Mouse (Mus musculus) forebrain, embryonic 14.5 days (tissue): ENCODE measurements at regions not wholly inside any gene's neighbourhood (a gene's known extent, or its start where the extent isn't known, plus 50 kb on each side); places are given as distances from the start of the nearest gene placed in this dataset.

Experiments used
- ATAC-seq: fragments of 200-750 bp; cut with Nextera tagmentation; 2 replicates; pipeline ENCODE4 v1.8.0; 2017; ENCODE audit warnings: mild to moderate bottlenecking, moderate library complexity
- DNase-seq: peaks from one replicate; pipeline ENCODE4 v3.0.0-alpha.2; 2015; ENCODE audit warnings: low spot score
- H3K27ac ChIP-seq: fragments of 300-500 bp; sonication (generic); 2 replicates; pipeline ENCODE4 v1.5.1; 2014; ENCODE audit warnings: low read depth, mild to moderate bottlenecking, control low read depth, low read length, moderate library complexity
- H3K27me3 ChIP-seq: fragments of 300-500 bp; sonication (generic); replicated peaks from 2 replicates; pipeline ENCODE4 v1.6.1; 2014; ENCODE audit warnings: low read length, control low read depth, mixed read lengths; ENCODE audit not compliant: control insufficient read depth, insufficient read depth
- H3K36me3 ChIP-seq: fragments of 300-500 bp; sonication (generic); 2 replicates; pipeline ENCODE4 v1.6.1; 2014; ENCODE audit warnings: low read length, control low read depth; ENCODE audit not compliant: control insufficient read depth, insufficient read depth
- H3K4me1 ChIP-seq: fragments of 300-500 bp; sonication (generic); 2 replicates; pipeline ENCODE4 v1.6.1; 2014; ENCODE audit warnings: antibody characterized with exemption, low read length, control low read depth; ENCODE audit not compliant: control insufficient read depth, insufficient read depth
- H3K4me2 ChIP-seq: fragments of 300-500 bp; sonication (generic); 2 replicates; pipeline ENCODE4 v1.6.1; 2014; ENCODE audit warnings: mild to moderate bottlenecking, control low read depth, low read length
- H3K4me3 ChIP-seq: fragments of 300-500 bp; sonication (generic); 2 replicates; pipeline ENCODE4 v1.5.1; 2014; ENCODE audit warnings: low read depth, low read length, control low read depth
- H3K9ac ChIP-seq: fragments of 300-500 bp; sonication (generic); 2 replicates; pipeline ENCODE4 v1.6.1; 2014; ENCODE audit warnings: mild to moderate bottlenecking, low read length, control low read depth, moderate library complexity
- H3K9me3 ChIP-seq: fragments of 300-500 bp; sonication (generic); replicated peaks from 2 replicates; pipeline ENCODE4 v1.6.1; 2016; ENCODE audit warnings: low read length, control low read depth, mixed read lengths; ENCODE audit not compliant: control insufficient read depth
- WGBS: fragments of 180-500 bp; shearing (Covaris S2); extraction: QIAGEN DNeasy Blood & Tissue Kit; methylation state at CpG from one replicate; pipeline ENCODE4 v1.1.7; 2014; 5-methylcytosine and 5-hydroxymethylcytosine counted together

DNA sequence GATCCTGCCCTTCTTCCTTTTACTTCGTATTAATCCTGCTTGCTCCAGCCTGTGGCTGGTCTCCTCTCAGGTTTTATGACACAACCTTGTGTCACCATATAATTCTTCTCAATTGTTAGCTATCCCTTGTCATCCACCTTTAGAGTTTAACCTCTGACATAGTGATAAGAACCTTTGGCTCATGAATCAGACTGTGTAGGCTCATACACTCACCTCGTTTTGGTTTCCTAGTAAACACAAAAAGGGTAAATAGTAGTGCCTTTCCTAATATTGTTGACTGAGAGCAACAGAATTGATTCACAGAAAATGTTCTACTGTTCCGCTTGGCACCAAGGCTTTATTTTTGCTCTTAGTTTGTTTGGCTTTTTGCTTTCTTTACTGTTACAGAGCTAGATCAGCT is 216.2 kb upstream of the H2al1a start:
- H3K4me1 ChIP-seq = no peaks in the 10 kb centered on the region
- H3K36me3 ChIP-seq = no peaks in the 10 kb centered on the region
- no peak overlapping the region for H3K27ac ChIP-seq
- no peak overlapping the region for H3K4me2 ChIP-seq
- 77% methylated on average over 3 of the region's 3 CpGs for WGBS
- ATAC-seq (no peak), DNase-seq (no peak)
- H3K9ac ChIP-seq = no peak overlapping the region
- H3K27me3 ChIP-seq = no peaks in the 10 kb centered on the region
- H3K4me3 ChIP-seq = no peak overlapping the region
- H3K9me3 ChIP-seq = no peaks in the 10 kb centered on the region

DNA sequence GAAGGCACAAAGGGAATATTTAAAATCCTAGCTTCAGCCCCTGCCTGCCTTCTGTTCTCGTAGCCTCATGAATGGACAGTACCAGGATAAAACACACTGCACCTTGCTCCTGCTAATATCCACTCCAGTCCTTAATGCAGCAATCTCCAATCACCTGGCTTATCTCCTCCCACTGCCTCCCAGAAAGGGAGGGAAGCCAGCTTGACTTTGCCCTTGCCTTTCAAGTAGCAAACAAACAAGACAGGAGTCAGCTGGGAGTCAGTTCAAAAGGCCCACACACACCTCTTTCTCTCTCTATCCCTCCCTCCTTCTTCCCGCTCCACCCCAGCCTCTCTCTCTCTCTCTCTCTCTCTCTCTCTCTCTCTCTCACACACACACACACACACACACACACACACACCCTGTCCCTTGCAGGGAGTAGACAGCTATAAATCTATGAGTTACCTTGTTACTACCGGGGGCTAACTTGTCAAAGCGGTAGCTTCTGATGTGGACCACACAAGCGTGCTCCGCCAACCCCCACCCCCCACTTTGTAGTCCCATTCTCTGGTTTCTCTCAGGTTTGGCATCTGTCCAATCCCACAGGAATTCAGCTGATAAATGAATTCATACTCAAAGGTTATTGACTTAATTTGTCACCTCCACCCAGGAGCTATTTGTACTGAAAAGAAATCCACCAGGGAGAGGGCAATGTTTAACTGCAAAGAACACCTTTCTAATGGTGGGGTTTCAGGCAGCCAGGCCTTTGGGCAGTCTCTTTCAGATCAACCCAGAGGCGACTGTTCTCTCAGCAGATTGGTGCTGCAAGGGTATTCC is 212.6 kb upstream of the H2al1a start:
- 0 out of 2 replicates have a peak, but pooled peaks have one; percentile 45 for ATAC-seq
- Histone ChIP-seq H3K36me3 (no peaks in the 10 kb centered on the region), H3K4me2 (no peak overlapping the region), H3K27me3 (no peaks in the 10 kb centered on the region), H3K9me3 (no peaks in the 10 kb centered on the region), H3K27ac (no peak overlapping the region), H3K4me3 (no peak overlapping the region), H3K4me1 (no peaks in the 10 kb centered on the region), H3K9ac (no peak overlapping the region)
- no peak for DNase-seq
- WGBS = 51% methylated on average over 7 of the region's 7 CpGs

DNA sequence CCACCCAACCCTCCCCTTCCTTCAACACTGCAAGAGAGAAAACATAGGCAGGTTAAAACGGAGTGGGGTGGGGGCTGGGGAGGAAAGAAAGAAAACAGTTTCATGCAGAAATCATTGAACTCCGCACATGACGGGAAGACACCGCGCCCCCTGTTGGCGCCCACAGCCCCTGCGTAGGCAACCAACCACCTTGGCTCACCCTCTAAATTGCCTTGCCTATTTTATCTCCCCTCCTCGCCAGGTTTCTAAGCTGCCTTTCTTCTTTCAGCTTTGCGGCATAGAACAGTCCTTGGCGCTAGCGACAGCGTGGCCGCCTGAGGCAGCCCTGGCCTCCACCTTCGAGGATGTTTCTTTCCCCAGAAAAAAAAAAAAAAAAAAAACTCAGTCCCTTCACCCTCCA is 211.1 kb upstream of the H2al1a start:
- H3K4me2 ChIP-seq = peak overlapping the region; percentile 34
- no peak overlapping the region for H3K27ac ChIP-seq
- no peaks in the 10 kb centered on the region for H3K4me1 ChIP-seq
- peak; percentile 63 for DNase-seq
- peak; percentile 54 for ATAC-seq
- H3K4me3 ChIP-seq = no peak overlapping the region
- H3K9ac ChIP-seq = no peak overlapping the region
- no peaks in the 10 kb centered on the region for H3K36me3 ChIP-seq
- WGBS = 28% methylated on average over 14 of the region's 14 CpGs
- H3K27me3 ChIP-seq = no peaks in the 10 kb centered on the region
- no peaks in the 10 kb centered on the region for H3K9me3 ChIP-seq

GRCm38 (mm10) chrX:11088506-11088905 is 210.6 kb upstream of the H2al1a start:
- Histone ChIP-seq H3K36me3 (no peaks in the 10 kb centered on the region), H3K27ac (no peak overlapping the region), H3K4me3 (no peak overlapping the region), H3K9ac (no peak overlapping the region), H3K4me2 (peak overlapping the region; percentile 34; the same call in 1 of the 2 replicates), H3K9me3 (no peaks in the 10 kb centered on the region), H3K4me1 (no peaks in the 10 kb centered on the region), H3K27me3 (no peaks in the 10 kb centered on the region)
- ATAC-seq (no peak), DNase-seq (peak; percentile 40)
- WGBS = 53% methylated on average over 10 of the region's 10 CpGs

DNA sequence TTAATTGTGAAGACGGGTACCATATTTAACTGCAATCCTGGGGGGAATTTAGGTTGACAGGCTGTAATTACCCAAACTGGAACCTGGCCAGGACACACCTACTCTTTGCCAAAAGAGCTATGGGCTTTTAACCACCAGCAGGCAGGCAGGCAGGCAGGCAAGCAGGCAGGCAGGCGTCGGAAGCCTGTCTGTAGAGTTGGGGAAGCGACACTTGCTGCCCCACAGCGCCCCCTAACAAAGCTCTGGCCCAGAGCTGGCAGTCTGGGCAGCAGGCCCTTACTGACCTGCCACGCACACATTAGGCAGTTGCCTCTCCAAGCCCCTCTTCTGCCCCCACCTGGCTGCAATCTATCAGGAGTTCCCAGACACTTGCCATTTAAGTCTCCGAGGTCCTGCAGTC is 208.6 kb upstream of the H2al1a start:
- Histone ChIP-seq H3K9me3 (no peaks in the 10 kb centered on the region), H3K4me2 (no peak overlapping the region), H3K27me3 (no peaks in the 10 kb centered on the region), H3K27ac (no peak overlapping the region), H3K36me3 (no peaks in the 10 kb centered on the region), H3K9ac (no peak overlapping the region), H3K4me1 (no peaks in the 10 kb centered on the region), H3K4me3 (no peak overlapping the region)
- WGBS = 19% methylated on average over 7 of the region's 7 CpGs
- peak; percentile 80 for DNase-seq
- ATAC-seq = peak; percentile 79

DNA sequence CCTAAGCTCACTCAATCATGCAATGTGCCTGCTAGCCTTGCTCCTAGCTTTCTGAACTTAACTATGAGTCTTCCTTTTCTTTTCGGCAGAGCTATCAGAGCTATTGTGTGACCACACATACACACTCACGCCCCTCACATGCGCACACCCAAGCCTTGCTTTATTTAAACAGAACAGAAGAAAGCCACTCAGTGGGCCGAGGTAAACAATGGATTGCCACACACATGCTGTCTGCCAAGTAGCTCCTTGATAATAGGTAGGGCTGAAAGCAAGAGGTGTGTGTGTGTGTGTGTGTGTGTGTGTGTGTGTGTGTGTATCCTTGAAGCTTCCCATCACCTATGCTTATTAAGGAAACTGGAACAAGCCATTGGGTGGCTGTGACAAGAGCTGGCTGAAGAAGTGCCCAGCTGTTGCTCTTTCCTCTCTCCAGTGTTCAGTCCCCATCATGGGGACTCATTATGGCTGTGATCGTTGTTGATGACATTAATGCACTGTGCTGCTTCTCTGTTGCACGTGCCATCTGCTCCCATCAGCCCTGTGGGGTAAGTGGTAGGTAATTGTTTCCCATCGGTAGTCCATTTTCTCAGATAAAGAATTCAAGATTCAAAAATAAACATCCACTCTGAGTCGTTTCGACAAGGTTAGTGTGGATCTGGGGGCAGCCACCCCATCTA is 201.3 kb upstream of the H2al1a start:
- no peaks in the 10 kb centered on the region for H3K9me3 ChIP-seq
- ATAC-seq (peak; percentile 54; the same call in 1 of the 2 replicates), DNase-seq (no peak)
- H3K4me2 ChIP-seq = no peak overlapping the region
- H3K4me3 ChIP-seq = no peak overlapping the region
- peaks cover 12% of the 10 kb centered on the region for H3K4me1 ChIP-seq
- 49% methylated on average over 9 of the region's 9 CpGs for WGBS
- no peak overlapping the region for H3K27ac ChIP-seq
- no peaks in the 10 kb centered on the region for H3K27me3 ChIP-seq
- no peaks in the 10 kb centered on the region for H3K36me3 ChIP-seq
- H3K9ac ChIP-seq = no peak overlapping the region

GRCm38 (mm10) chrX:11098366-11098765 is 200.7 kb upstream of the H2al1a start:
- WGBS = 56% methylated on average over 4 of the region's 4 CpGs

DNA sequence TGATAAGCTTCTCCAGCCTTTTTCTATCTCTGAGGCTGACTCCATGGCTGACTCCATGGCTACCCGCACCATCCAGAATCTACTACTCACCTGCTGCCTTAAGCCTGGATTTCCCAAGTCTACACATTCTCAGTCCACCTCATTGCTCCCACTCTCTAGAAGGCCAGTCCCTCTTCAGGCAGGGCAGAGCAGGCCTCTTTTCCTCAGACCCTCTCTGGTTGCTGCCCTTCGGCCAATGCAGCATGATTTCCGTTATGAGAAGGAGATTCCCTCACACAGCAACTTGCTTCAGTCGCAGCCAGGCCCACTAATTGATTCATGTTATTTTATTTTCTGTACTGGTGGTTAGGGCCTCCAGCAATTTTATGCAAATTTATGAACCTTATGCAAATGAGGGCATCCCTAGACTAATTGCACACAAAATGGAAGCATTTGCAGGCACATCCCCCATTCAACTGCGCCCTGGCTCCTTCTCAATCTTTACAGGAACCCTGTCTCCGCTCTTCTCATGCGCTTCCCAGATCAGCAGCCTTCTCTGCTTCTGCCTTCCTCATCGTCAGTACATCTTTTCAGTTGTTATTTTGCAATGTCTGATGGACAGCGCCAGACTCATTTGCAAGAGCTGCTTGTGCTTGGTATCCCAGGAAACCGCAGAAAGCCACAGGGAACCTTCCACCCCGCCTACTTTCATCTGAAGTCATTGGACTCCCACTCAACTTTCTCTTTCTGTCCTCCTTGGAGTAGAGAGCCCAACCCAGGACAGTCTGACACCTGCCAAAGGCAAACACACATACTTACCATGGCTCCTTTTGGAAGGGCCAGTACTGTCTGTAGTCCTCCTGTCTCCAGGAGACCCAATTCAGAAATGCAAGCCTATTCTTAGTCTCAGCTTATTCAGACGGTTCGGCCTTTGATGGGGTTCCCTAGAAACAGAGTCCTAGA is 199.6 kb upstream of the H2al1a start:
- ATAC-seq = peak; percentile 74
- no peaks in the 10 kb centered on the region for H3K36me3 ChIP-seq
- no peak overlapping the region for H3K4me3 ChIP-seq
- no peaks in the 10 kb centered on the region for H3K9me3 ChIP-seq
- WGBS = 40% methylated on average over 13 of the region's 13 CpGs
- H3K4me1 ChIP-seq = peaks cover 12% of the 10 kb centered on the region
- H3K4me2 ChIP-seq = peak overlapping the region; percentile 16; the same call in 1 of the 2 replicates
- peak overlapping the region; percentile 36; the same call in 1 of the 2 replicates for H3K27ac ChIP-seq
- peak; percentile 76 for DNase-seq
- H3K9ac ChIP-seq = no peak overlapping the region
- H3K27me3 ChIP-seq = no peaks in the 10 kb centered on the region

More at GRCm38 (mm10) chrX:11098366-11098765, 200.7 kb upstream of the H2al1a start:
- H3K9ac ChIP-seq = no peak overlapping the region
- H3K27me3 ChIP-seq = no peaks in the 10 kb centered on the region
- H3K27ac ChIP-seq = 0 out of 2 replicates have a peak overlapping the region, but pooled peaks have one; percentile 36
- H3K4me3 ChIP-seq = no peak overlapping the region
- no peak overlapping the region for H3K4me2 ChIP-seq
- DNase-seq = no peak
- peaks cover 12% of the 10 kb centered on the region for H3K4me1 ChIP-seq
- H3K9me3 ChIP-seq = no peaks in the 10 kb centered on the region
- ATAC-seq = no peak
- H3K36me3 ChIP-seq = no peaks in the 10 kb centered on the region
